Mouse (Mus musculus) intestine, postnatal 0 days (tissue): ENCODE results near the gene Flvcr1. TPM values are rescaled to one million over a fixed set of nuclear protein-coding genes. Genes with fewer than 3 reads are reported as not detected.

Experiments
- ATAC-seq: fragments of 200-750 bp; cut with Nextera tagmentation; 2 replicates; pipeline ENCODE4 v1.8.0; 2017; ENCODE audit warnings: mild to moderate bottlenecking, moderate TSS enrichment, moderate library complexity
- H3K27ac ChIP-seq: fragments of 300-500 bp; sonication (generic); 2 replicates; pipeline ENCODE4 v1.5.1; 2014; ENCODE audit warnings: mild to moderate bottlenecking, low read depth, low read length, moderate library complexity
- H3K27me3 ChIP-seq: fragments of 300-500 bp; sonication (generic); replicated peaks from 2 replicates; pipeline ENCODE4 v1.6.1; 2014; ENCODE audit warnings: low read length, mixed read lengths; ENCODE audit not compliant: control insufficient read depth, insufficient read depth
- H3K36me3 ChIP-seq: fragments of 300-500 bp; sonication (generic); 2 replicates; pipeline ENCODE4 v1.6.1; 2014; ENCODE audit warnings: mild to moderate bottlenecking, moderate library complexity; ENCODE audit not compliant: control insufficient read depth, insufficient read depth
- H3K4me1 ChIP-seq: fragments of 300-500 bp; sonication (generic); replicated peaks from 2 replicates; pipeline ENCODE4 v1.6.1; 2014; ENCODE audit warnings: antibody characterized with exemption, low read length, mixed read lengths; ENCODE audit not compliant: control insufficient read depth, insufficient read depth
- H3K4me2 ChIP-seq: fragments of 300-500 bp; sonication (generic); replicated peaks from 2 replicates; pipeline ENCODE4 v1.6.1; 2014; ENCODE audit warnings: low read depth, mild to moderate bottlenecking, moderate library complexity
- H3K4me3 ChIP-seq: fragments of 300-500 bp; sonication (generic); 2 replicates; pipeline ENCODE4 v1.5.1; 2014; ENCODE audit warnings: low read depth, low read length
- H3K9ac ChIP-seq: fragments of 300-500 bp; sonication (generic); 2 replicates; pipeline ENCODE4 v1.6.1; 2014; ENCODE audit warnings: mild to moderate bottlenecking, low read depth, low read length
- H3K9me3 ChIP-seq: fragments of 300-500 bp; sonication (generic); 2 replicates; pipeline ENCODE4 v1.6.1; 2016; ENCODE audit warnings: mixed run types; ENCODE audit not compliant: control insufficient read depth
- CTCF ChIP-seq: sonication (generic); IDR thresholded peaks from 2 replicates; pipeline ENCODE4 v1.5.1; 2016; ENCODE audit warnings: low read depth, mild to moderate bottlenecking, control low read depth, antibody characterized with exemption, moderate library complexity
- WGBS: fragments of 180-500 bp; shearing (Covaris S2); extraction: QIAGEN DNeasy Blood & Tissue Kit; methylation state at CpG from one replicate; pipeline ENCODE4 v1.1.7; 2014; 5-methylcytosine and 5-hydroxymethylcytosine counted together
- polyA plus RNA-seq: library from polyadenylated mRNA; unstranded; fragments of >200 nt; fragmentation: Nextera tagmentation; extraction: Ambion mirVana; gene quantifications from 2 replicates; pipeline ENCODE4 v1.2.1, GENCODE M21; 2015

The Flvcr1 gene
- polyA plus RNA-seq, 1 experiment from 2014 or later = 57.4 TPM

DNA sequence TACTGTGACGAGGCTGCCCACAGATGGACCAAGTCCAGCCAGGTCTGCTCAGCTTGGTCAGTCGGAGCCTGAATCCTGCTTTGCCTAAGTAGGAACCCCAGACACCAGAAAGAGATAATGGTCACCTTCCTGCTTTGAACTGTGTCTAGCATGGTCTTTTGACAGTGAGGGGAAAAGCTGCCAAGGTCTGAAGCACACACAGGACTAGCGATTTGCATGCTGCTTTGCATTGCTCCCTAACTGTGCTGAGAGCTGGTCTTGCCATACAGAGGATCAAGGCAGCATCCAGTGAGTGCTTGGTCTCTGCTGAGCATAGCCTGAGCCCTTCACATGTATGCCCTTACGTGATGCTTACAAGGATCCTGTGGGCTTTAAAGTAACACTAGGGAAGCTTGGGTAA is 44.5 kb downstream of the Flvcr1 start:
- Histone ChIP-seq H3K27me3 (peaks cover 4% of the 10 kb centered on the region), H3K27ac (no peak overlapping the region), H3K4me2 (no peak overlapping the region), H3K4me1 (peaks cover 16% of the 10 kb centered on the region; the same call in 1 of the 2 replicates), H3K4me3 (no peak overlapping the region), H3K9ac (no peak overlapping the region), H3K36me3 (no peaks in the 10 kb centered on the region), H3K9me3 (no peaks in the 10 kb centered on the region)
- 80% methylated on average over 4 of the region's 4 CpGs for WGBS
- TF ChIP-seq CTCF = no peak
- no peak for ATAC-seq

DNA sequence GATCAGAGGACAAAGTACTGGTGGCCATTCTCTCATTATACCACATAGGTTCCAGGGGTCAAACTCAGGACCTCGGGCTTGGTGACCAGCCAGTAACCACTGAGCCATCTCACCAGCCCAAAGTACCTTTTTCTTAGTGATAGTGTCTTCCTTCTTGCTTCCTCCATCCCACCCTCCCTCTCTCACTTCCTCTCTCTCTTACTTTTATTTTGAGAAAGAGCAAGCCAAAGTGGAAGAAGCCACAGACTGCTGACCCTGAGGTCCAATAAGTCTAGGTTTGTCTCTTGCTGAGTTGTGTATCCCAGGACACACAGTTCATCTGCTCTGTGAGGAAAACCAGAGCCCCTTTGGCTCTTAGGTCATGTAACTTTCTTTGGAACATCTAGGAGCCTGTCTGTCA is 45.5 kb downstream of the Flvcr1 start:
- no peak overlapping the region for H3K9ac ChIP-seq
- H3K4me1 ChIP-seq = peaks cover 16% of the 10 kb centered on the region; the same call in 1 of the 2 replicates
- no peaks in the 10 kb centered on the region for H3K36me3 ChIP-seq
- H3K4me3 ChIP-seq = no peak overlapping the region
- ATAC-seq = no peak
- no peak overlapping the region for H3K4me2 ChIP-seq
- 75% methylated on average over 1 of the region's 1 CpGs for WGBS
- no peaks in the 10 kb centered on the region for H3K9me3 ChIP-seq
- TF ChIP-seq CTCF = no peak
- H3K27me3 ChIP-seq = peaks cover 4% of the 10 kb centered on the region
- H3K27ac ChIP-seq = no peak overlapping the region

DNA sequence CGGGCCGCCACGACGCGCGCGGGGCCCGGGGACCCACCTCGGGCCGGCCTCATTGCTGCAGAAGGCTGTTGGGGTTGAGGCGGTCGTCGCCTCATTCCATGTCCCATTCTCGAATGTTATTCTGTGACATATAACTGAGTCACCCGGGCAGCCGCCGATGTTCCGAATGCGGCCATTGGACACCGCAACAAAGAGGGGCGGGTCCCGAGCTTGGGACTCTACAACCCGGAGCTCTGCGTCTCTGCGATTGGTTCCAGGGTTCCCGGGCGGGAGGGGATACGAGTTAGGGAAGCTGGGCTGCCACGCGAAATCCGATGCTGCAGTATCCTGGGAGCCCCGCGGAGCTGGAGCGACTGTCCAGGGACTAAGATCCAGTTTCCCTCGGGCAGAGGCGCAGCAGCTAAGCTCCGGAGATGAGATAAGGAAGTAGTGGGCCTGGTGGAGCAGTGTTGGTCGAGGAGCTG is 46.8 kb downstream of the Flvcr1 start, which contains the start of gene Vash2:
Gene Vash2 (minus strand): TSS at position 197 of the 464 bp plus-strand sequence.
- Histone ChIP-seq H3K9ac (peak within 1 kb of the TSS; percentile 59), H3K4me1 (peaks cover 16% of the 10 kb centered on the region; the same call in 1 of the 2 replicates), H3K9me3 (no peaks in the 10 kb centered on the region), H3K27me3 (peaks cover 4% of the 10 kb centered on the region), H3K4me3 (peak within 1 kb of the TSS; percentile 57), H3K36me3 (no peaks in the 10 kb centered on the region), H3K27ac (peak within 1 kb of the TSS; percentile 64), H3K4me2 (peak within 1 kb of the TSS; percentile 88)
- no peak for TF ChIP-seq CTCF
- peak; percentile 82 for ATAC-seq
- under 1% methylated on average over 38 of the region's 38 CpGs for WGBS

DNA sequence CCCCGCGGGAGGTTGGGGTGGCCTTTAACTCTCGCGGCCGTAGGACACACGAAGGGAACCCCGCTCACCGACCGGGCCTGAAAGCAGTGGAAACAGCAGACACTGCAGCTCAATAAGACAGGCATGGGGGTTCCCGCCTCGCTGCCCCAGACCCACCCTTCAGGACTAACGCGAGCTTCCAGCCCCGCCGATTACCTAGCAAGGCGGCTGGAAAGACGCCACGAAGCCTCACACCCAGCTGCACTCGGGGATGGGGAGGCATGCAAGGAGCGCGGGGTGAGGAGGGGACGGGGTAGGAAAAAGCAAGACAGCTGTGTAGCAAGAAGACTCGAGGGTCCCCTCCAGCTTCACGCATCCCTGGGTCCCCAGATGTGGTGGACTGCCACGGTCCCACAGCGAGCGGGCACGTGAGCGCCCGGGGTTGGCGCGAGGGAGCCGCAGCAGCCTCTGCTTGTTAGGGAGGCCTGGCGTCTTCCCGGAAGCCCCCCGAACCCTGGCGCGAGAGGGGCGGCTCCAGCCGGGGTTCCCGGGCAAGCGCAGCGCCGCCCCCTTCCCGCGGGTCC is 47.4 kb downstream of the Flvcr1 start:
- H3K36me3 ChIP-seq = no peaks in the 10 kb centered on the region
- peaks cover 16% of the 10 kb centered on the region; the same call in 1 of the 2 replicates for H3K4me1 ChIP-seq
- no peaks in the 10 kb centered on the region for H3K9me3 ChIP-seq
- peak overlapping the region; percentile 88 for H3K4me2 ChIP-seq
- H3K4me3 ChIP-seq = peak overlapping the region; percentile 57
- under 1% methylated on average over 45 of the region's 46 CpGs for WGBS
- peak; percentile 50 for ATAC-seq
- H3K9ac ChIP-seq = peak overlapping the region; percentile 59
- peak overlapping the region; percentile 64 for H3K27ac ChIP-seq
- TF ChIP-seq CTCF = no peak
- H3K27me3 ChIP-seq = peaks cover 4% of the 10 kb centered on the region

DNA sequence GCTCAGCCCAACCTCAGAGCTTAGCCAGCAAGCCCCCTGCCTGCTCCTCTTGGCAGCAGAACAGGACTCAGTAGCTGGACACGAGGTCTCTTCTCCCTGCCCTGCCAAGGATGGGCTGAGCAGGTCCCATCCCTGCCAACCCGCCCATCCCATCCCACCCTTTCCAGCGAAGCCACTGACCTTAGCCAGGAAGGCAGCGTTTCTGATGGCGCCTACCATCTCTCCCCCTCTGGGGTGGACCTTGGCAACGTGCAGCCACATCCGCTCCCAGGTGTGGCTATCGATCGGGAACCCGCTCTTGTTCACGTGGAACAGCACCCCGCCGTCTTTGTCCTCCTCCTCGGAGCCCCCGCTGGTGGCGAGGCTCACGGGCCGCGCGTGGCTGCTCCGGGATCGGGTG is 48.0 kb downstream of the Flvcr1 start:
- peak overlapping the region; percentile 88 for H3K4me2 ChIP-seq
- no peaks in the 10 kb centered on the region for H3K36me3 ChIP-seq
- H3K9me3 ChIP-seq = no peaks in the 10 kb centered on the region
- no peak for TF ChIP-seq CTCF
- peaks cover 4% of the 10 kb centered on the region for H3K27me3 ChIP-seq
- no peak overlapping the region for H3K27ac ChIP-seq
- 5% methylated on average over 22 of the region's 22 CpGs for WGBS
- peaks cover 16% of the 10 kb centered on the region; the same call in 1 of the 2 replicates for H3K4me1 ChIP-seq
- peak overlapping the region; percentile 59 for H3K9ac ChIP-seq
- no peak for ATAC-seq
- peak overlapping the region; percentile 57 for H3K4me3 ChIP-seq

DNA sequence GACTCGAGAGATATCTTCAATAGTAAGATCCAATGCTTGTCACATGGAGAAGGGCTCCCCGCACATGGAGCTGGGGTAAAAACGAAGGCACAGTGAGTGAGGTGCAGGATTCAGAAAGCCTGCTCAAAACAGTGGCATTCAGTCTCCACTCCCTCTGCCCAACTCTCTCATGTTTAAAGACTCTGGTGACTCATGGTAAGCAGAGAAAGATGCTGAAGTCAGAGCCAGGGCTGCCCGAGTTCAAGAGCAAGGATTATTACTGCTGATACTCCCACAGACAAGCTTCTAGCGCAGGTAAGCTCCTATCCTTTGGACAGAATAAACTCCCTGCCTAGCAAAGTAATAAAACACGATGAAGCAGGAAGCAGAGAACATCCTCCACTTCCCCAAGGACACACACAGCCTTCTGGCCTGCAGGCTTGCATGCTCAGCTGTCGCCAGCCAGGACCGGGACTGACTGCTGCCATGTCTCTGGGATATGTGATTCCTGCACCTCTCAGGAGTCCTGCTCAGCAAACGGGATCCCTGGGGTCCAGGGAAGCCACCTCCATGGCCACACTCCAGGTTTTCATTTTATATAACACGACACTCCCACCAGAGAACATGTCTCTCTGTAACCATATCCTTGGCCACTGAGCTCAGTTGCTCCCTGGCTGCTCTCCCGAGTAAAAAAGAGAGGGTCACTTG is 48.9 kb downstream of the Flvcr1 start:
- WGBS = 38% methylated on average over 11 of the region's 11 CpGs
- no peak overlapping the region for H3K4me3 ChIP-seq

More for the DNA sequence above, 48.9 kb downstream of the Flvcr1 start:
- H3K36me3 ChIP-seq = no peaks in the 10 kb centered on the region
- 0 out of 2 replicates have a peak overlapping the region, but pooled peaks have one; percentile 17 for H3K4me2 ChIP-seq
- no peak for TF ChIP-seq CTCF
- H3K4me1 ChIP-seq = peaks cover 16% of the 10 kb centered on the region; the same call in 1 of the 2 replicates
- peaks cover 4% of the 10 kb centered on the region for H3K27me3 ChIP-seq
- no peaks in the 10 kb centered on the region for H3K9me3 ChIP-seq
- no peak overlapping the region for H3K9ac ChIP-seq
- no peak for ATAC-seq
- H3K27ac ChIP-seq = no peak overlapping the region
